Mouse (Mus musculus) left cerebral cortex, adult 18-20 months (tissue): ENCODE measurements around the gene Hnrnpa3. TPM values are rescaled to one million over a fixed set of nuclear protein-coding genes. Genes with fewer than 3 reads are reported as not detected.
"Not testable (repeated sequence)": the region's sequence is repeated elsewhere in the genome, so short reads cannot be mapped to it uniquely, and the experiment has no call there.

ENCODE experiments used
- DNase-seq, 2 experiments: peaks; one replicate each; pipeline ENCODE4 v3.0.0; 2021 to 2022; ENCODE audit warnings: low spot score in 2 of 2, mixed read lengths in 1 of 2
- total RNA-seq, 2 experiments: library from RNA; stranded (reverse); gene quantifications; 2 replicates each; pipeline ENCODE4 v1.2.3; 2021

The Hnrnpa3 gene
- total RNA-seq, 2 experiments from 2014 or later: 268 to 300 TPM

DNA sequence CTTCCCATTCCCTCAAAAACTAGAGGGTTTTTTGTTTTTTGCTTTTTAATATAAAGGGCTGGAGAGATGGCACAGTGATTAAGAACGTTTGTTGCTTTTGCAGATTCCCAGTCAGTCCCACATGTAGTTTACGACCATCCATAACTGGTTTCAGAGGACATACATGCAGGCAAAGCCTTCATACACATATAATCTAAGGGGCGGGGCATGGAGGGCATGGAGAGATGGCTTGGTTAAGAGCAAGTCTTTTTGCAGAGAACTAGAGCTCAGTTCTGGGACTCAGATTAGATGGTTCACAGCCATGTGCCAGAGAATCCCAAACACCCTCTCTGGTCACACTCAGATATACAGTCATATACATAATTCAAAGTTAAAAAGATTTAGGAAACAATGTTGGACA lies 13.5 kb downstream of the Hnrnpa3 start:
- DNase-seq: no peak

DNA sequence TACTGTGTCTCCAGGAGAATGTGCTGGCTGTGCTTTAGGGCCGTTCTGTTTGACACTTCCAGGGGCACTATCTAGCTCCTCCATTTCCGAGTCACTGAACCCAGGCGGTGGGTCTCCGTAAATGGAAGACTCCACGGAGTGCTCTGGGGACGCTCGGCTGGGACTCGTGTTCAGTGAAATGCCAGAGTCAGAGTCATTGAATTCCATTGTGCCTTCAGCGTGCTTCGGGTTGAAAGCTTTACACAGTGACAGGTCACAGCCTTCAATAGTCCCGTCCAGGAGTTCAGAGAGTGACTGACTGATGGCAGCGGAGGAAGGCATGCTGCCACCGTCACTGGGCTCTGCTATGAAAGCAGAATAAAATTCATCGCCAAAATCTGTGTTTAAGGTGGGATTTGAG lies 17.5 kb downstream of the Hnrnpa3 start:
- DNase-seq: no peak

DNA sequence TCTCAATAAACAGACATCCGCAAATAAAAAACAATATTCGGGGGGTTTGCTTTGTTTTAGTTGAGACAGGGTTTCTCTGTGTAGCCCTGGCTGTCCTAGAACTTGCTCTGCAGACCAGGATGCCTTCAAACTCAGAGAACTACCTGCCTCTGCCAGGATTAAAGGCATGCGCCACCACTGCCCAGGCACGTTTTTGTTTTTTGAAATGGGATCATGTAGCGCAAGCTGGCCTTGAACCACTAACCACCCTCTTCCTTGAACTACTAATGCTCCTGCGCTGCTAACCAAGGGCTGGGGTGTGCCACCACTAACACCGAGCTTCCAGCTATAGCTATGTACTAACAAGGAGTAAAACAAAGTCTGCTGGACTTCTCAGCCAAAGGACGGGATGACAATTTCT lies 20.9 kb downstream of the Hnrnpa3 start:
- DNase-seq: no peak

DNA sequence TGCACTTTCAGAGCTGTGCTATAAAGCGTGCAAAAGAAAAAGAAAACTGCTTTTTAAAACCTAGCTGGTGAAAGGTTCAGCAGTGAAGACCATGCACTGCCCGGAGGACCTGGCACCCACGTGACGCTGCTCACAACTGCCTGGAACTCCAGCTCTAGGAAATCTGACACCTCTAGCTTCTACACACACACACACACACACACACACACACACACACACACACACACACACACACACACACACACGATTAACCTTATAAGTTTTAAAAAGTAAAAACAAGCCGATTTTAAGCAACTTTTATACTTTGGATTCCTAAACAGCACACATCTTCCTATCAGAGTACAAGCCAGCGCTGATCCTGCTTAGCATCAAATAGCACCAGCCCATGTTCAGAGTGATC lies 22.4 kb downstream of the Hnrnpa3 start:
- DNase-seq: no peak

DNA sequence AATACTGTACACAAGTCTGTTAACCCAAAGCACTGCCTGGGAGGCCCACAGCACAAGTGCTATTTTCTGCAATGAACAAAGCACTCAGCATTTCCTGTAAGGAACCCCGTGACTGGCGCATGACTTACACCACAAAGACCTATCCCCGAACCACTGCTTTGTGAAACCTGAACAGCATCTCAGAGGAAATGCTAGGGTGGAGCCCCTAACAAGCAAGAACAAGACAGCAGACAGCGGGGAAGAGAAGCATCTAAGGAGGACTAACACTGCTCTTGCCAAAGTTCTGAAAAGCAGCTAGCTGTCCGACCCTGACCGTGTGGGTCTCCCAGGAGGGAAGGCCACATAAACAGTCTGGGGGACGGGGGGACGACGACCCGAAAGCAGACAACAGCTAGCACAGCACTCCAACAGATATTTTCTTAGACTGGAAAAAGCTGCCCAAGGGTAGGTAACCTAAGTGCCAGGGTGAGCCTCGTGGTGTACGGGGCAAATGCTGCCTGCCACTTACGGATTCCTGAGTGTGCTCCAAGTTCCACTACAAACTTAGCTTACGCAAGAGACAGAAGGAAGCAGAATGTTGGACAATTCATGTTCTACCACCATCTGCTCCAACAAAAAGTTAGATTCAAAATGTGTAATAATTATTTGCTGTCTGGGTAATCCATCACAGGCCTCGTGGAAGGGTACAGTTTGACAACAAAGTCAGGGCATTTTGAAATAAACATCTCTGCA lies 24.1 kb downstream of the Hnrnpa3 start:
- DNase-seq: no peak

DNA sequence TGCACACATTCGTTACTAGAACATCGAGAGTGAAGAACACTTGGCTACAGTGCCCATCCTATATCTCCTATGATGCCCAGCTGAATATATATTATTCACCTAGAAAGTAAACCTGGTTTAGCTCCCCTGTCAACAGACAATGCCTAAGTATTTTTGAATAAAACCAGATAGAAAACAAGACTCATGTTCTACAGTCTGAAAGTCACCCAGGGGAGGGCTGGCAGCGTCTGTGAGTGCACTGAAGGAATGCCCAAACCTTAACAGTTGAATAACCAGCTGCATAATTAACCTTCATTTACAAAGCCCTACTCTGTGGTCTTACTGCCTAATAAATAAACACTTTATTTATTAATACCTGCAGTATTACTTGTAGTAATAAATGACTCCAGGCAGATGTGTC lies 25.5 kb downstream of the Hnrnpa3 start:
- no peak for DNase-seq

DNA sequence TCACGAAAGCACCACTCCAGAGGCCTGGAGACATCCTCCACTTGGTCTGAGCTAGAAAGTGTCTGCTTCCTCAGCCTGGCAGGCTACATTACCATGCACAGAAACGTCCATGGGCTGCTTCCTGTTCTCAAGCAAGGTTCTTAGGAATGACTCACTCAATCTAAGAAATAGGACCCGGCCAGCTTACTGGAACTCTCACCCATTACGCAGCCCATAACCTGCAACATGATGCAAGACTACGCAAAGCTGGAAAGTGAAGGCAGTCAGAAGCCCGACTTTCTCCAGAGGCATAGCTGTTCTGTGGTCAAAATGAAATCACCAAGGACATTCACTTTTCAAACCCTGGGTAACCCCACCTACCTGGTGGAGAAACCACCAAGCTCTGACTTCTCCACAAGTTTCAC lies 26.4 kb downstream of the Hnrnpa3 start:
- no peak for DNase-seq

DNA sequence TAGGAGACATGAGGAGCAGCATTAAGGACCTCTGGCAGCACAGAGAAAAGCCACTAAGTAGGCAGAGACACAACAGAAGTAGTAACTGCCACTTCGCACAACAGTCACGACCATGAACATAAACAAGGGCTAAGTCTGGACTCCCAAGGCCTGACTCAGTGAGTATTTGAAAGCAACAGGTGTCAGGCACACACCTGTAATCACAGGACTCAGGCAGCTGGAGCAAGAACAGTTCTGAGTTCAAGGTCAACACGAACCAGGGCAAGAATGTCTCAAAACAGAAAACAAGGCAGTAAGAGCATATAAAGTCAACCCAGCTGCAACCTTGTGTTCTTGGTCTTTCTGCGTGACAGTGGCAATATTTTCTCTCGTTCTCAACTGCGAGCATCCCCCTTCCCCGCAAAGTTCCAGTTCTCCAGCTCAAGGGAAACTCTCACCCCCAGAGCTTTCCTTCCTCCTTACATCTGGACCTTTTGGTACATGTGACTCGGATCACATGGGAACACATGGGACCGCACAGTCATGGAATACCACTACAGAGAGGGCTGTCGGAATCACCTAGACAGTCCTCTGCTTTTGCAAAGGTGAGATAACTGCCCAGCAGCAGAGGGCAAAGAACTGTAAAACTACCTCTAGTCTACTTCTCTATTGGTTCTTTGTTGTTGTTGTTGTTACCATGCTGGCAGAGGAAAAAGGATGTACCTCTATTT lies 28.1 kb downstream of the Hnrnpa3 start:
- DNase-seq: no peak

DNA sequence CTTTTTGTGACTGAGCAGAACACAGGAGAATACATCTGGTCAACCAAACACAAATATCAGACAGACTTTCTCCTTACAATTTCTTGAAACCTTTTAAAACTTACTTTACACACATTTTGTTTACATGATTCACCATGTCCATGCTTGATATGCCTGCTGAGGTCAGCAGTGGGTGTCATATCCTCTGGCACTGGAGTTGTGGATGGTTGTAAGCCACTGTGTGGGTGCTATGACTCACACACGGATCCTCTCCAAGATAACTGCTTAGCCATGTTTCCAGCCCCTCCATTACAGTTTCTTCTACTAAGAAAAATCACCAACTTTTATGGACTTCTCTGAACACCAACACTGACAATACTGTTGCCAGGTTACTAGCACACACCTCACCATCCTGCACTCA lies 29.8 kb downstream of the Hnrnpa3 start:
- no peak for DNase-seq

DNA sequence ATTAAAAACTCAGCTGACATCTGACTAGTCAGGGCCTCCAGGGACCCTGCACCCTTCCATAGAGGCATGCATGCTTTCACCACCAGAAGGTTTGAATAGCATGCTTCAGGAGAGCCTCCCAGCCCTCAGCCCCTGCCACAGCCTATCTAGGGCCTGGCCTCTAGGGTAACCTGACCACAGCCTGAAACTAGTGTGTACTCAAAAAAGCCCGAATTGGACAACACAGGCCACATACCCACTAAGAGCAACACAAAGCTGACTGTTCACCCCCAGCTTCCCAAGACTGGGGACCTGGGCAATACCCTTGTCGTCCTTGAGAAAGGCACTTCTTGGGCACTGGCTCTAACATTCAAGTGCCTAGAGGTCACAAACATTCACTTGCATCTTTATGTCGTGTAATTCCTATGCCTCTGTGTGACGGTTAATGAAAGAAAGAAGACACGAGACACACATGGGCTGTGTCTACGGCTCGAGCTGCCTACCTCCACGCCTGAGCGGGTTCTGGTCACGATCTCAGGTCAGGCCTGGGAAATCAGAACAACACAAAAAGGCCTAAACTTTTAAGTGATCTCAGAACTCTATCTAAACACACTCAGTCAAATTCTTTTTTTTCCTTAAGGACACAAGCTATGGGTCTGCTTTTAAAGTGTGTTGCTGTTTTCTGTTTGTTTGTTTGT lies 30.6 kb downstream of the Hnrnpa3 start:
- DNase-seq: no peak

DNA sequence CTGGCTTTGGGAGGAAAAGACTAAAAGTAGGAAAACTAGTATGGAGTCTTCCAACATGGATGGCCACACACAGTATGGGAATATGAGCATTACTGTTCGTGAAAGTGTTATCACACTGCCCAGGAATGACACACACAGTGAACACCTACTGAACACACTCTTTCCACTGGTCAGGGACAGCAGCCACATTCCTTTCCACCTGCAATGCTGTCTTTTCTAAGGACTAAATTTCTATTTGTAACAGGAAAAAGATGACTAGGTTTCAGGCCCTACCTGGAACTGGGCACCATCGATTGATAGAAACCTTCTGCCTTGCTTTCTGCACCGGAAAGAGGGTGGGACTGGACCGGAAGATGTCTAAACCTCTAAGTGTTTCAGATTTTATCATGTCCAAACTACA lies 31.6 kb downstream of the Hnrnpa3 start:
- no peak for DNase-seq

DNA sequence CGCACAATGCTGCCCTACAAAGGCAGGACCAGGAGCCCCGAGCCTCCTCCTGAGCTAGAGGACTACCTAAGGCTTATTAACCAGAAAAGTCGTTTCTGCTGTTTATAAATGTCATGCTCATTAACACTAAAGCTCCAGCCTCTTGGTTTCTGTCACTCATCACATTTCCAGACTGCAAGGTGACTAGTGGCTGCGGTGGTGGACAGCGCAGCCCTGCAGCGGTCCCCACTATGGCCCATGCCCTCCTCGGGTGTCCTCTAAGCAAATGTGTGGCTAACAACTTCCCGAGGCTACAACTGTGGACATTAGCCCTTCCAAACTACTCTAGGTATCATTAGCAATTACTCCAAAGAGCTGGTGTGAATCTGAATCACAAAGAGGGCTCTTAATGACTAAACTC lies 32.3 kb downstream of the Hnrnpa3 start:
- no peak for DNase-seq

DNA sequence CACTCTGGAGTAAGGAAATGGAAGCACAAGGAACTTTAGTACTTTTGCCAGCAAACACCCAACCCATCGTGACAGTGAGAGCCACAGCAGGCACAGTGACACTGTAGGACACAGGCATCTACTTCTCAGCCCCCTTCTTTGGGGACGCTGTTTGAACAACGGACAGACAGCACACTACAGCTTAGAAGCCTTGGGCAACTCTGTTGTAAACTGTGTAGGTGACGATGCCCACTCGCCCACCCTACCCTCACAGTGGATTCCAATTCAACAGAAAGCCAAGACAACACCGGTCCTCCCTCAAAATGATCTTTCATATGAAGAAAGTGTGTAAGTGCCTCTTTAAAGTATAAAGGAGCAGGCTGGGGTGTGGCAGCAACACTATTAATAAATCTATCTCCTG lies 33.3 kb downstream of the Hnrnpa3 start:
- no peak for DNase-seq

DNA sequence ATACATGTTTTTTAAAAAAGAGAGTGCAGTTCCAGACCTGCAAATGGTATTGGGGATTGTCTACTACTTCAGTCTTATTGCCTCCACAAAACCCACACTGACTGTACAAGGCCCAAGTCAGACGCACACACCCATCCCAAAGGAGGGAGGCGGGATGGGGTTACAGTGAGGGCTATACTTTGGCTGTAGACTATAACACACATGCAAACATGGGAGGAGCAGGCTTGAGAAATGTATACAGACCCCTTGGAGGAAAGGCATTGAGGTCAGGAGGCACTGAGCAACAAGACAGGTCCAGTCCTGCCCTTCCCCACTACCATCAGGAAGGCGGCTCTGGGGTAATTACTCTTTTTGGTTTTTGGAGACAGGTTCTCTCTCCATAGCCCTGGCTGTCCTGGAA lies 35.9 kb downstream of the Hnrnpa3 start:
- DNase-seq: not testable (repeated sequence)

DNA sequence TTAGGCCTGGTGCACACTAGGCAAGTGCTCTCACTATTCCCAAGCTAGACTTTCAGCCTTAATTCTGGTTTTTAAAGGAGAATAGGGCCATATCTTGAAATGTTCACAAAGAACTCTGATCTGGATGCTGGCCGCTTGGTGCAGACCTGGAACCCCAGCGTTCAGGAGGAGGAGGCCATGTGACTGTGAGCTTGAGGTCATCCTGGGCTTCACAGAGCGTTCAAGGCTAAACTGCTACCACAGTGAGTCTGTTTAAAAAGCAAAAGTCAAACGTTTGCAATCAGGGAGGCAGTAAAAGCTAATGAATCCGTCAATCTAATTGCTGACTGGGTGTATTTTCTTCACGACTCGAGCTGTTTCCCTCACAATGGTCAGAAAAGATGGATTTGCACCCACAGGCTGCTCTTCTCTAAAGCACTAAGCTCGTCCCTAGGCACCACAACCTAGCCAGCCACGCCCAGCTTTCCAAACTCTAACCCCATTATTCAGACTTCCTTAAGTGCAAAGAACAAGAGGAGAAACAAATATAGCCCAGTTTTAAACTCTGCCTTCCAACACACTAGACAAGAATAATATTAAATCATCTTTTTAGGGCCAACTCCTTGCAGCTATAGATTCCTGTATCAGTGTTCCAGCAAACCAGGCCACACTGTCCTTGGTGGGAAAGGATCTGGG lies 36.8 kb downstream of the Hnrnpa3 start:
- DNase-seq: no peak

DNA sequence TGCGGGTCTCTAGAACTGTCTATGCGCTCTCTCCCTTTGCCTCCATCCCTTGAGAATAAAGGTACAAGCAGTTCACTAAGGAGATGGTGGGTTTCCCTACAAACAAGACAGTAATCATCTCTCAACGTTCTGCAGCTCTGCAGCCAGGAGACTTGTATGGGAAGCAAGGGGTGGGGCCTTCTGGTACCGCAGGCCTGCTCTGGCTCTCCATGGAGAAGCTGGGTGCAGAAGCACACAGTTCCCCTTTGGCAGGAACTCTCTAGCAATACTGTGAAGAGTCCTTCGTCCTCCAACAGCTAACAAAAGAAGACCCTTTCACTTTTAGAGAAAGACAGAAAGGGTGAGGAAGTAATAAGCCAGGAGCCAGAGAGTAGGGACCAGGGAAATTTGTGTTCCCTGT lies 37.3 kb downstream of the Hnrnpa3 start:
- DNase-seq: no peak

DNA sequence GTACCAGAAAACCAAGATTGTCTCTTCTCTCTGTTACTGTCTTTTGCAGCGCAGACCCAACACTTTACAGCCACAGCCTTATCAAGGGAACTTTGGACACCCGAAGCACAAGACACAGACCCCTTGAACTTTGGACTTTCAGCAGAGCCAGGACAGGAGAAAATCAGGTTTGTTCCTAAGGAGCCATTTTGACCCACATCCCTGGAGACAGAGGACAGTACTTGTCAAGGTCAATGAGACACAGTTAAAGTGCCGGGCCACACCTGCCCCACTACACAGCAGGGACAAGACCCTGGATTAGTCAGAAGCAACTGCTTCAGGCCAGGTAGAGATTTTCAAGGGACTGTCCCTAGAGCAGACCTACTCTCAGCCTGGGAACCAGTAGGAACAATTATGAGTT lies 38.2 kb downstream of the Hnrnpa3 start:
- no peak for DNase-seq

DNA sequence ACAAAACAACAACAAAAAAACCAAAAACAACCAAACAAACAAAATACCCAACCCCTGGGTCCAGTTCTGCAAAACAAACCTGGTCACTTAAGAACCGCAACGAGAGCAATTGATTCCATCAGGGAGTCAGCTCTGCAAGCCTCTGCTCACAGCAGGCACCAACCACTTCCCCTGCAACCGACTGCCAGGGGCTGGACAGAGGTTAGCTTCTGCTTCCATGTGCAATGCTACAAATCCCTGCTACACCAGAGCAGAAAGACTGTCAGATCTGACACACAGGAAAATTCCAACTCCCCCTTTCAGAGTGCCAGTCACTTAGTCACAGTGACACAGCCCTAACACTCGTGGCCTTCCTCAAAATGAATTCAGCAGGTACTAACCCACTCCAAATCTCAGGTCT lies 38.9 kb downstream of the Hnrnpa3 start:
- no peak for DNase-seq

DNA sequence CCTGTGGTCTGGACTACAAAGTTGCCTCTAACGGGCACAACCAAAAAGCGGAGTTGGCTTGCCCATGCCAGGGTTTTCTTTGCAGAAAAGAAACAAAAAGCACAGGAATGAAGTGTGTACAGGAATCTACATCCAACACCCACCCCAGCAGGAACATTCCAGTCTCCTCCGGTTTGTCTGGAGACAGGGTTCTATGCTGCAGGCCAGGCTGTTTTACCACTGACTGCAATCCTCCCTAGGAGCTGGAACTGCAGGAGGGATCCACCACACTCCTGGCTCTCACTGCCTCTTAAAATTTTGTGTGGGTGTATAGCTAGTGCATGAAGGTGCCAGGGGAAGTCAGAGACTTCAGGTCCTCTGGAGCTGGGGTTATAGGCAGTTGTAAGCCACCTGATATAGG lies 39.8 kb downstream of the Hnrnpa3 start:
- no peak for DNase-seq

DNA sequence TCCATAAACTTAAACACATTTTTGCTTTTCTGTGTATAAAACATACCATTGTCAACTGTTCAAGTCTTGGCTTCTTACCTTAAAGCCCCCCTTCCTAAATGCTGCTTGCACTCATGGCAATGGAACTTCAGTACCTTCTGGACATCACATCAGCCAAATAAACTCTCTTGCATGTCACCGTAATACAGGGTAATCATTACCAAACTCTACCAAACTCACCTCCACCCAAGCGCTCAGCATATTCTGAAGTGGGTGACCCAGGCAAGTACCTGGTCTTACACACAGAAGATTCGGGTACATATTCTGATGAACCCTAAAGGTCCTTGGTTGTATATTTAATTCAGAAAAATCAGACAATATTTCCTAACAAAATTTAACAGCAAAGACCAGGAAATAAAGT lies 41.5 kb downstream of the Hnrnpa3 start:
- DNase-seq: no peak

DNA sequence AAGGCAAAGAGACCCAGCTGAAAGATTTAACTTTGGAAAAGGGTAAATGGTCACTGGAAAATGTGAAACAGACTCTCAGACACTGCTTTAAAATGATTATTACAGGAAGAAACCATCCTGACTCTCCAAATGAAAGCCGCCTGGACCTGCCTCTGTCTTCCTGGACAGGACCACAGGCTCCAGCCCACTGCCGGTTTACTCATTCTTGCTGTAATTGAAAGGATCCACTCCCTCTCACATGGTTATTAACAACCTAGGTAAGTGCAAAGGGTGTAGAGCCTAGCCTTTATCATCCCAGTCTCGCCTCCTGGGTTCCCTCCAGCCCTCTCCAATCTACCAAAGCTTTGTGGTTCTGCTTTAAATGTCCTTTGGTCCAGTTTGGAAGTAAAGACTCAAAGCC lies 42.1 kb downstream of the Hnrnpa3 start:
- DNase-seq: no peak
